Mouse (Mus musculus): ENCODE measurements around the gene Tango6.
A peak's percentile ranks its signal among the peaks of the same experiment; 100 is the strongest.

Tango6 gene

DNA sequence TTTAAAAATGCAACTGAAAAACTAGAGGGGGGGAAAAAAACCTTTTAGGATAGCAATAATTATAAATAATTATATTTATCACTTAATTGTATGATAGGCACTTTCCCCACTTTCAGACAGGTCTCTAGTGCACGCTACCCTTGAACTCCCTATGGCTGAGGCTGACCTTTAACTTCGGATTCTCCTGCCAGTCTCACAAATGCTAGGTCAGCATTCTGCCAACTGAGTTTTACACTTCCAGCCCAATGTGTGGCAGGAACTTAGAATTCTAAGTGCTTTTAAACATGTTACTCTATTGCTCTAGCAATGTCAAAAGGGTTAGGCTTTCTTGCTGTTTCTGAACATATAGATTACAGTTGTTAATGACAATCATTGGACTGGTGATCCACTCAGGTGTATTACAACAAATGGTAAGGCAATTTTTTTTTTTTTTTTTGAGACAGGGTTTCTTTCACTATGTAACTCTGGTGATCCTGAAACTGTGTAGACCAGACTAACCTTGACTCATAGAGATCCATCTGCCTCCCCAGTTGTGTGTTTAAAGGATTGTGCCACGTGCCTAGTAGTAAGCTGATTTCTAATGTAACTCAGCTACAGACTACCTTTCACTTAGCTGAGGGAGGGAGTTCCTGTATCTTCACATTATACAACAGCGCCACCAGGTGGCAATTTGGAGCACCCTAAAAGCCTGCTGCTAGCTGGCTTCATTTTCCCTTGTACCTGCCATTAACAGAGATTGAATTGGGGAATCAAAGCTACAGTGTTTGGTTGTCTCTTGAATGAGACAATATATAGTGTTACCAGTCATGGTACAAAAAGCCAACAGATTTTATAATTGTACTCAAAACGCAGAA, 204.7 kb downstream of the Tango6 start:
- peak; percentile 59 for DNase-seq

DNA sequence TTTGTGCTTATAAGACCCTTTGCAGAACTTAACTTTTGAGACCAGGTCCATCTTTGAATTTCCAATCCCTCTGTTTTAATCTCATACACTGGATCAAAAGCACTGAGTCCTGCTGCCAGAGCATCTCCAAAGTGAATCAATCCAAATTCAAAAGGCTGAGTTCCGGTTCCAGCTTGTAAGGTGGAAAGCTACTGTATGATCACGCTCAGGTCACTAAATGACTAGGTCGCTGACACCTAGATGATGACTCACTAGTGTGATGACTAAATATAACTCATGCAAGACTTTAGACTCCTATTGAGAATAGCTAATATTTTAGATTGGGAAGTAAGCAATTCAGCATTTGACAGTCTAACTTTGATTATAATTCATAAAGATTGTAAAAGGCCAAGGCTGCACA, 205.9 kb downstream of the Tango6 start:
- no peak for DNase-seq

DNA sequence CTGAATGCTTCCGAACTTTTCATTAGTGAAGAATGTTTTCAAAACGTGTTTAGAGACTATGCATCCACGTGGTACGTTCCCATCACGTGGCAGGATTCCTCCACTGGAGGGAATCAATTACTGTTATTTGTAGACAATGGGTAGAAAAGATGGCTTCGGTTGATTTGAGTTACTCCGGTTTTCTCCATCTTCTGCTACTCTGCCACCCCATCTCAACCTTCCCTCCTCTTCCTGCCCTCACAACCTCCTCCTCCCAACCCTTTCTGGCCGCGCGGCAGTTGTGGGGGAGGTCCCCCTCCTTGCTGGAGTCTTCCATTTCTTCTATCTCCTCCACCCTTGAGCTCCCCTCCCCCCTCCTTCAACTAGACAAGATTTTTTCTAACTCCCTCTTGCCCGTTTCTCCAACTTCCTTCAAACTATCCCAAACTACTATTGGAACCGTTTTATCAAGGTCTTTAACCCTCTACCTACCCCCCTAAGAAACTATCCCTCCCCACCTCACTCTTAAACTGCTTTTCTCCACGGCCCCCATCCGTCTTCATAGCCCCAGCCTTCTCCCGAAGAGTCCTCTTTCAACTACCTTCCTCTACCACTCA, 209.4 kb downstream of the Tango6 start:
- peak; percentile 39 for DNase-seq

DNA sequence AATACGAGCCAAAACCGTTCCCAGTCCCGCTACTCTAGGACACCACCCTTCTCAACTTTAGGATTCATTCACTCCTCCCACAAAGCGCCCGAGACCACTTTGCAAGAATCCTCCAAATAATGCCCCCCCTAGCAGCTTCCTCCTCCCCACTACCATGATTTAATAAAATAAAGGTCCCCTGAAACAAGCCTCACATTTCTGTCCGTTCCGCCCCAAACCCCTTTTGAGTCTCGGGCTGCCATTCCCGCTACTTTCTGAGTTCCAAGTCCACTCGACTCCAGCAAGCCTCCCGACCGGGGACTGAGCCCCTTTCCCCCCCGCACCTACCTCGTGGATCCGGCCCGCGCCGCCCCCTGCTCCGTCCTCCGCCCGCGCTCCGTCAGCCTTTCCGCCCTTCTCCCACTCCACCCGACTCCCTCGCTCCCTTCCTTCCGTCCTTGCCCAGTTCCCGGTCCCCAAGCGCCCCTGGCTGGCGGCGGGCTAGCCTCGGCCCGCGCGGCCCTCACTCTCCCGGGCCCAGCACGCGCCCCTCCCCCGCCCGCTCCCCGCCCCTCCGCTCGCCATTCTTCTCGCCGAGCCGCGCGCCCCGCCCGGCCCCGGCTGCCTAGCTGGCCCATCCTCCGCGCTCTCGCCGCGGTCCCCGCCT, 210.1 kb downstream of the Tango6 start:
- DNase-seq: peak; percentile 30

DNA sequence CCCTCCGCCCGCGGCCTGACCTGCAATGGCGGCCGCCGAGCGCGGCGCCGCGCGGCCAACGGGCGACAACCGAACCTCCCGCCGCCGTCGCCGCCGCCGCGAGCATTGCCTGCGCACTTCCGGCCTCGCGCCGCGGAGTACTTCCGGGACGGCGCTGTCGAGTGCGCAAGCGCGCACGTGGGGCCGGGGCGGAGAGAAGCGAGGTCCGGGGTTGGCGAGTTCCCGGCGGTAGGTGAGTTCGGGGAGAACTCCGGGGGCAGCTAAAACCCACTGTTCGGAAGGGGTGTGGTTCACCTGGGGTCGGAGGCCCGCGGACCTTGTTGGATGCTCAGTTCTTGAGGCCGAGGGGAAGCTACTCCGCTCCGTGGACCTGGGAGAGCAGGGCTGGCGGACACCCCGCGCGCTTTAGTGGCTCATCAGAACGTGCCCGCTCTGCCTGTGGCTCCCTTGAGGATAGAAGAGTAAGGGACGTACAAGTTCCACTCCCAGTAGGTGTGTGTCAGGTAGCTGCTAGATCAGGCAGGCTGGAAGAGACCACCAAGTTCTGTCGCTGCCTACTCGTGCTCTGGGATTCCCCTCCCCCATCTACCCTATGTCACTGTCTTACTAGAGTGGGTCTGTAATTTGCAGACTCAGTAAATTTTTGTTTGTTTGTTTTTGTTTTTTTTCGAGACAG, 210.8 kb downstream of the Tango6 start, which contains the start of gene Utp4:
Gene Utp4 (plus strand): TSS at position 156 of the 676 bp plus-strand sequence.
- DNase-seq: peak; percentile 86

DNA sequence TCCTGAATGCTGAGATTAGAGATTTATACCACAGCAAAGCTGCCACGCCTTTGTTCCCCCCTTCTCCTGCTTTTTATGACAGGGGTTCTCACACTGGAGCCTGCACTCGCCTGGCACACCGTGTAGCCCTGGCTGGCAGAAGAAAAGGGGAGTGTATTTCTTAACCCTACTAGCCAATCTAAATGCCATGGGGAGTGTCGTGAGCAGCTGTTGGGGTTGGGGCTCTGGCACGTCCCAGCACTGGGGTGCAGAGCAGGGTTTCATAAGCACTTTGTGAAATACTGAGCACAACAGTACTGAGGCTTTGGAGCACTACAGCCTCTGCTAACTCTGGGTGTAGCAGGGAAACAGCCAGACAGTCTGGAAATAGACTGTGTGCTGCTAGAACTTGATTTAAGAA, 216.6 kb downstream of the Tango6 start:
- DNase-seq: no peak
